Mouse (Mus musculus) heart, postnatal 0 days (tissue): Measurements from ENCODE around the gene Tigit. TPM values are rescaled to one million over a fixed set of nuclear protein-coding genes. Genes with fewer than 3 reads are reported as not detected.
A peak's percentile ranks its signal among the peaks of the same experiment; 100 is the strongest.

Source experiments
- ATAC-seq: fragments of 200-750 bp; cut with Nextera tagmentation; 2 replicates; pipeline ENCODE4 v1.8.0; 2017; ENCODE audit warnings: low read depth, moderate number of reproducible peaks, moderate library complexity; ENCODE audit not compliant: insufficient read depth
- DNase-seq: peaks from one replicate; pipeline ENCODE4 v3.0.0-alpha.2; 2016; ENCODE audit warnings: low spot score
- H3K27ac ChIP-seq: fragments of 300-500 bp; sonication (generic); 2 replicates; pipeline ENCODE4 v1.5.1; 2014; ENCODE audit warnings: low read depth, mild to moderate bottlenecking
- H3K27me3 ChIP-seq: fragments of 300-500 bp; sonication (generic); 2 replicates; pipeline ENCODE4 v1.6.1; 2014; ENCODE audit warnings: low read length, mixed read lengths; ENCODE audit not compliant: control insufficient read depth, insufficient read depth
- H3K36me3 ChIP-seq: fragments of 300-500 bp; sonication (generic); replicated peaks from 2 replicates; pipeline ENCODE4 v1.6.1; 2014; ENCODE audit warnings: low read length, mixed read lengths; ENCODE audit not compliant: control insufficient read depth, insufficient read depth
- H3K4me1 ChIP-seq: fragments of 300-500 bp; sonication (generic); 2 replicates; pipeline ENCODE4 v1.6.1; 2014; ENCODE audit warnings: antibody characterized with exemption; ENCODE audit not compliant: control insufficient read depth, insufficient read depth
- H3K4me2 ChIP-seq: fragments of 300-500 bp; sonication (generic); 2 replicates; pipeline ENCODE4 v1.6.1; 2014; ENCODE audit warnings: low read depth, mild to moderate bottlenecking, low read length, moderate library complexity
- H3K4me3 ChIP-seq: fragments of 300-500 bp; sonication (generic); 2 replicates; pipeline ENCODE4 v1.5.1; 2014; ENCODE audit warnings: low read depth, low read length
- H3K9ac ChIP-seq: fragments of 300-500 bp; sonication (generic); replicated peaks from 2 replicates; pipeline ENCODE4 v1.6.1; 2014; ENCODE audit warnings: low read depth, low read length, mixed read lengths
- H3K9me3 ChIP-seq: fragments of 300-500 bp; sonication (generic); replicated peaks from 2 replicates; pipeline ENCODE4 v1.6.1; 2016; ENCODE audit warnings: low read length; ENCODE audit not compliant: control insufficient read depth
- CTCF ChIP-seq: IDR thresholded peaks from 2 replicates; pipeline ENCODE4 v1.5.1; 2016; ENCODE audit warnings: antibody characterized with exemption, control low read depth, low read depth
- EP300 ChIP-seq: IDR thresholded peaks from 2 replicates; pipeline ENCODE4 v1.6.1; 2016; ENCODE audit warnings: antibody characterized with exemption, low read depth
- WGBS: fragments of 180-500 bp; shearing (Covaris S2); extraction: QIAGEN DNeasy Blood & Tissue Kit; methylation state at CpG from one replicate; pipeline ENCODE4 v1.1.7; 2014; 5-methylcytosine and 5-hydroxymethylcytosine counted together
- polyA plus RNA-seq: library from polyadenylated mRNA; unstranded; fragments of >200 nt; fragmentation: Nextera tagmentation; extraction: Ambion mirVana; gene quantifications from 2 replicates; pipeline ENCODE4 v1.2.1, GENCODE M21; 2015
- total RNA-seq: library from RNA; depleted of rRNA; stranded (reverse); fragments of >200 nt; gene quantifications from 2 replicates; pipeline ENCODE4 v1.2.3, GENCODE M21; 2014; ENCODE audit warnings: low replicate concordance

The Tigit gene
- total and polyA plus RNA-seq, 2 experiments from 2014 or later, result not detected

DNA sequence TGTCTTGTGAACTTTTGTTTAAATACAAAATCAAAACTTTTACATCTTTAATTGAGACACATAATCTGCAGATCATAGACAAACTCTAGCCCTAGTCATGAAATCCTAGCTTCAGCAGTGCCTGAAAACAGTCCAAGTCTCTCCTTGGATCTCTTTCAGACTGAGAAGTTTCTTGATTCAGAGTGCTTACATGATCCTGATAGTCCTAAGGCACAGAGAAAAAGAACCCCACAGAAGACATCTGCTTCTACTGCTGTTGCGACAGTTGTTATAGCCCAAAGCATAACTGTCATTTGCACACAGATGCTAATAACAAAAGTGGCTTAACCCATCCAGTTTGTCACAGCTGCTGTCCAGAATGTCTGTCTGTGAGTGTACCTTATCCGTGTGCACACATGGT, 38.7 kb downstream of the Tigit start:
- no peak for ATAC-seq
- TF ChIP-seq EP300 (no peak), CTCF (no peak)
- Histone ChIP-seq H3K9ac (no peak overlapping the region), H3K9me3 (no peaks in the 10 kb centered on the region), H3K36me3 (peaks cover 17% of the 10 kb centered on the region), H3K4me1 (peaks cover 5% of the 10 kb centered on the region), H3K27ac (0 out of 2 replicates have a peak overlapping the region, but pooled peaks have one; percentile 25), H3K4me2 (no peak overlapping the region), H3K4me3 (no peak overlapping the region), H3K27me3 (no peaks in the 10 kb centered on the region)
- WGBS, result 67% methylated on average over 2 of the region's 2 CpGs
- DNase-seq, result no peak

GRCm38 (mm10) chr16:43624876-43625275, 39.1 kb downstream of the Tigit start:
- Histone ChIP-seq H3K36me3 (peaks cover 17% of the 10 kb centered on the region), H3K4me1 (peaks cover 5% of the 10 kb centered on the region), H3K9ac (no peak overlapping the region), H3K27ac (no peak overlapping the region; the same call in 1 of the 2 replicates), H3K27me3 (no peaks in the 10 kb centered on the region), H3K4me2 (no peak overlapping the region), H3K4me3 (no peak overlapping the region), H3K9me3 (no peaks in the 10 kb centered on the region)
- ATAC-seq (no peak), DNase-seq (no peak)
- 62% methylated on average over 4 of the region's 4 CpGs for WGBS
- TF ChIP-seq EP300, result no peak
- TF ChIP-seq CTCF, result no peak

DNA sequence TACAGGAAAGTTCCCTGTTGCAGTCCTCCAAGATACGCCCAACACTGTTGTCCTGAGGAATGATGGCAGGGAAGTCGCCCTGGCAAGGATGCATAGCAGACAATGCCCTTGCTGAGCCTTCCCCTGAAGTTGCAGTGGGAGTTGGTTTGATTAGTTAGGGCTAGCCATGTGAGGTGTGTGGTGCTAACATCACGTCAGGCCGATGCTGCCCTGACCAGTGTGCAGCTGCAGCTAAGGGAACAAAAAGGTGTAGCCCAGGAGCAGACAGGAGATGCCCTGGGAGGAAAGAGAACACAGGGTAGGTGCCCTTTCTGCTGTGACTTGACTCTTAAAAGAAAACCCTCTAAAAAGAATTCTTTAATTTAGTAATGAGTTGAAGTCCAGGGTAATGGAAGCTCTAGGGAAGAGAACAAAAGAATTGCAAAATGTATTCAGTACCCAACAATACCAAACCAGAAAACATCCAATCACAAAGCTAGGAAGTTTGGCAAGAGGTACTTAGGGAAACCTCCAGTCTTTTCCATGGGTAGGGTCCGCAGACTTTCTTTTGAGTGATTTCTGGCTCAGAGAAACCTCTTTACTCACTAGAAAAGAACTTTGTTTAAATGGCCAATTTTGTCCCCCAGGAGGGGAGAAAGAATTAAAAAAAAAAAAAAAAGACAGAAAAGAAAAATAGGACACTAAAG, 40.5 kb downstream of the Tigit start:
- H3K27me3 ChIP-seq, result no peaks in the 10 kb centered on the region
- H3K9ac ChIP-seq, result no peak overlapping the region
- no peaks in the 10 kb centered on the region for H3K9me3 ChIP-seq
- H3K36me3 ChIP-seq, result peaks cover 23% of the 10 kb centered on the region
- WGBS, result 87% methylated on average over 5 of the region's 5 CpGs
- no peak overlapping the region for H3K27ac ChIP-seq
- no peak overlapping the region for H3K4me2 ChIP-seq
- no peak for TF ChIP-seq CTCF
- no peak for TF ChIP-seq EP300
- no peak for ATAC-seq
- no peak for DNase-seq
- H3K4me3 ChIP-seq, result no peak overlapping the region
- peaks cover 5% of the 10 kb centered on the region for H3K4me1 ChIP-seq

DNA sequence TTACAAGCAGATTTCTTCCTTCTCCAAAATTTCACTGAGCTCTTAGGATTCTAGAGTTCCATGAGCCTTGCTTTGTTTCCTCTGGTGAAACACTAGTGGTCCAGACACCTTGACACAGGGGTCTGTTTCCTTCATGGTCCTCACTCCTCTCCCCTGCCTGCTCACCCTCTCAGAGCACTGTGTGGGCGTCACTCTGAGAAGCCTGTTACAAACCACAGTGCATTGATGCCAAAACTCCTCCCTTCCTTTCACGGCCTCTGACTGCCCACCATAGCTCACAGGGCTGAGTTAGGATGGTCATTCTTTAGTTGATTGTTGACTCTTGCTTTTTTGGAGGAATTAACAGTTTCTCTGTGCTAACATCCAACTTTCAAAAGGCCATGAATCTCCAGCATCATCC, 43.6 kb downstream of the Tigit start:
- Histone ChIP-seq H3K9me3 (no peaks in the 10 kb centered on the region), H3K36me3 (peaks cover 12% of the 10 kb centered on the region; the same call in 1 of the 2 replicates), H3K4me2 (no peak overlapping the region), H3K27ac (no peak overlapping the region), H3K4me3 (no peak overlapping the region), H3K4me1 (peaks cover 12% of the 10 kb centered on the region), H3K27me3 (no peaks in the 10 kb centered on the region), H3K9ac (no peak overlapping the region)
- 41% methylated on average over 2 of the region's 2 CpGs for WGBS
- TF ChIP-seq EP300, result no peak
- no peak for TF ChIP-seq CTCF
- ATAC-seq (no peak), DNase-seq (no peak)

GRCm38 (mm10) chr16:43619277-43619676, 44.7 kb downstream of the Tigit start:
- no peak for TF ChIP-seq EP300
- no peak for TF ChIP-seq CTCF
- no peaks in the 10 kb centered on the region for H3K27me3 ChIP-seq
- H3K4me3 ChIP-seq, result no peak overlapping the region
- H3K9me3 ChIP-seq, result no peaks in the 10 kb centered on the region
- peaks cover 10% of the 10 kb centered on the region for H3K4me1 ChIP-seq
- no peak overlapping the region for H3K9ac ChIP-seq
- peaks cover 12% of the 10 kb centered on the region; the same call in 1 of the 2 replicates for H3K36me3 ChIP-seq
- ATAC-seq (peak; percentile 47), DNase-seq (peak; percentile 13)
- whole genome bisulfite sequencing, result 52% methylated on average over 6 of the region's 6 CpGs
- H3K27ac ChIP-seq, result no peak overlapping the region
- H3K4me2 ChIP-seq, result no peak overlapping the region

- Histone ChIP-seq H3K9ac (no peak overlapping the region), H3K9me3 (no peaks in the 10 kb centered on the region), H3K4me3 (no peak overlapping the region), H3K36me3 (peaks cover 12% of the 10 kb centered on the region; the same call in 1 of the 2 replicates), H3K27me3 (no peaks in the 10 kb centered on the region), H3K4me2 (no peak overlapping the region), H3K4me1 (peaks cover 10% of the 10 kb centered on the region), H3K27ac (no peak overlapping the region)
- WGBS, result 85% methylated on average over 23 of the region's 23 CpGs
- ATAC-seq, result no peak
- TF ChIP-seq CTCF (no peak), EP300 (no peak)
- DNase-seq, result no peak
Observed at GRCm38 (mm10) chr16:43618286-43618685, 45.7 kb downstream of the Tigit start.
